ENCODE assay signal across 12 mouse cellular contexts in the genomic region with DNA sequence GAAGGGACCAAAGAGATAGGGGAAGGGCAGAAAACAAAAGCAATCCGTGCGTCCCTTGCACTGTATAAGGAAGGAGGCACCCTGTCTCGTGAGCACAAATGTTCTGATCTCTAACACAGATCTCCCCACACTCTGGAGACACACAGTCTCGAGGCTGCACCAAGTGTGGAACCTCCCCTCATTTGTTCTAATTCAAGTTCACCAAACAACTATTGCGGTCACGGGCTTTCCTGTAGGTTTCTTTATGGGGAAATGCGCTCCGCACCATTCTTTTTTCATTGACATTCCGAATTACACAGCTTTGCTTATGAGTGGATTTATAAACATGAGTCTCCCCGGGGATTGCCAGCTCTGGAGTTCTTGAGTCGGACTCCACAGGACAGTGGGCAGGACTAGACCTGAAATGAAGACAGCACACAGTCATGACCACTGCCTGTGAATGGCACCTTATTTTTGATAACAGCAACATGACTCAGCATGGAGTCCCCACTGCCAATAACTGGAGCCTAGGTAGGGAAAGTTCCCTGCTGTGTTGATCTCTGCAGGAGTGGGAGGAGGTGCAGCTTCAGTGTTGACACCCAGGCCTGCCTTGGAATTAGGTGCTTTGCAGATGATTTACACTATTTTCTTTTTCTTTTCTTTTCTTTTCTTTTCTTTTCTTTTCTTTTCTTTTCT. TPM values are rescaled to one million over a fixed set of nuclear protein-coding genes. Genes with fewer than 3 reads are reported as not detected.
DNase-seq lines count a peak whose midpoint lies in the region; ATAC-seq and TF ChIP-seq lines count a peak whose summit lies in the region.
"Had no signal": no experiment of that assay in that cellular context is flagged by ENCODE, and none has a peak within 500 bp of the region (broad histone marks: within the 10 kb centered on the region; RNA-seq: fewer than 3 reads in every experiment).

No protein-coding gene starts in this region.

- WGBS in heart, embryonic 12.5 days = 53% methylated on average over 11 of the region's 11 CpGs
- 51% methylated on average over 11 of the region's 11 CpGs for WGBS in liver, postnatal 0 days (ENCODE audit: insufficient replicate concordance)

- H3K9me3 ChIP-seq in heart, embryonic 12.5 days (replicated peaks) = no peaks in the 10 kb centered on the region
- no peaks in the 10 kb centered on the region for H3K9me3 ChIP-seq in liver, postnatal 0 days (ENCODE audit: low read length)
- H3K9me3 ChIP-seq: limb, embryonic 13.5 days had no signal

- H3K9ac ChIP-seq in heart, embryonic 12.5 days = no peak overlapping the region
- no peak overlapping the region for H3K9ac ChIP-seq in liver, postnatal 0 days (replicated peaks)
- H3K9ac ChIP-seq: limb, embryonic 13.5 days had no signal

- 0 out of 2 replicates have a peak, but pooled peaks have one; percentile 8 for TF ChIP-seq EP300 in liver, postnatal 0 days (IDR thresholded peaks at IDR 0.05; ENCODE audit: low read depth)

- intact Hi-C loops in heart, postnatal 14 days (cut with DNase I) = loop anchor here (5.0 kb wide), 1 partner anchor 126 kb away; no protein-coding TSS in a partner anchor

- peaks cover 13% of the 10 kb centered on the region for H3K36me3 ChIP-seq in heart, embryonic 12.5 days
- H3K36me3 ChIP-seq in liver, postnatal 0 days (replicated peaks; ENCODE audit: insufficient read depth, low read length) = peaks cover 6% of the 10 kb centered on the region

- H3K4me2 ChIP-seq in heart, embryonic 12.5 days = peak overlapping the region; percentile 11; the same call in 1 of the 2 replicates
- peak overlapping the region; percentile 35; the same call in 1 of the 2 replicates for H3K4me2 ChIP-seq in liver, postnatal 0 days (ENCODE audit: low read depth, low read length)
- H3K4me2 ChIP-seq: limb, embryonic 13.5 days had no signal

- H3K27me3 ChIP-seq in heart, embryonic 12.5 days (replicated peaks) = no peaks in the 10 kb centered on the region
- H3K27me3 ChIP-seq in liver, postnatal 0 days (ENCODE audit: insufficient read depth, low read length) = no peaks in the 10 kb centered on the region
- H3K27me3 ChIP-seq: limb, embryonic 13.5 days had no signal

- no peak overlapping the region for H3K4me3 ChIP-seq in heart, embryonic 12.5 days
- H3K4me3 ChIP-seq in liver, postnatal 0 days (ENCODE audit: low read depth, low read length) = no peak overlapping the region
- H3K4me3 ChIP-seq: limb, embryonic 13.5 days had no signal

- H3K27ac ChIP-seq in heart, embryonic 12.5 days (ENCODE audit: poor library complexity, severe bottlenecking) = no peak overlapping the region
- peak overlapping the region; percentile 52; the same call in 1 of the 2 replicates for H3K27ac ChIP-seq in liver, postnatal 0 days (ENCODE audit: low read depth)
- H3K27ac ChIP-seq: kidney, postnatal 0 days; limb, embryonic 13.5 days had no signal

- no peak for TF ChIP-seq CTCF in liver, postnatal 0 days (IDR thresholded peaks at IDR 0.05; ENCODE audit: low read depth)

- ATAC-seq in heart, embryonic 12.5 days (ENCODE audit: insufficient number of reproducible peaks, low FRiP score) = no peak
- ATAC-seq in erythroblast, adult 5-6 weeks (replicated peaks; ENCODE audit: low FRiP score, poor library complexity, severe bottlenecking) = peak; percentile 27; the same call in 1 of the 2 replicates
- ATAC-seq in liver, postnatal 0 days = peak; percentile 26

- H3K4me1 ChIP-seq in heart, embryonic 12.5 days (replicated peaks) = peaks cover 16% of the 10 kb centered on the region
- H3K4me1 ChIP-seq in liver, postnatal 0 days (ENCODE audit: insufficient read depth) = peaks cover 8% of the 10 kb centered on the region; the same call in 1 of the 2 replicates

- no peak for DNase-seq in heart, postnatal 14 days
- DNase-seq in 416B (ENCODE audit: low read depth) = peak; percentile 88
- DNase-seq in liver, postnatal 0 days = no peak
- no peak for DNase-seq in cerebellum, adult 9-11 months
- no peak for DNase-seq in frontal cortex, adult 2 months (ENCODE audit: extremely low spot score in 1 of 2, low spot score in 1 of 2)
- no peak for DNase-seq in left cerebral cortex, adult 9 months (ENCODE audit: low spot score in 2 of 2)
- DNase-seq: adrenal gland, postnatal 25 days; embryo, embryonic 11 days had no signal

RNA-seq across cellular contexts. Expression of a gene that starts 2.0 kb away (rescaled TPM):
- polyA plus RNA-seq in heart, embryonic 12.5 days (2016; fragmentation: Nextera tagmentation; extraction: Ambion mirVana) = 52.8 and 54.2 TPM in 2 replicates
- 10 to 100 TPM; 17.9 to 18.8 TPM for total RNA-seq in heart, postnatal 14 days (2021)
- 8.1 and 10.2 TPM in 2 replicates for total RNA-seq in erythroblast, adult 5-6 weeks (2015; ENCODE audit: low replicate concordance)
- total RNA-seq in erythroblast, adult 5-6 weeks (2017; ENCODE audit: low replicate concordance) = 9.5 and 20.1 TPM in 2 replicates
- 18.7 and 20.4 TPM in 2 replicates for polyA plus RNA-seq in liver, postnatal 0 days (2015; fragmentation: Nextera tagmentation; extraction: Ambion mirVana)
- polyA plus RNA-seq in frontal cortex, adult 2 months (2012; rRNA removed) = 39.8 and 43.5 TPM in 2 replicates

RNA-seq across cellular contexts. Expression of a gene that starts 17.3 kb away (rescaled TPM):
- 200 and 204 TPM in 2 replicates for polyA plus RNA-seq in heart, embryonic 12.5 days (2016; fragmentation: Nextera tagmentation; extraction: Ambion mirVana)
- 100 to 1,000 TPM; 728 to 730 TPM for total RNA-seq in heart, postnatal 14 days (2021)
- total RNA-seq in erythroblast, adult 5-6 weeks (2015; ENCODE audit: low replicate concordance) = 16.3 and 18.1 TPM in 2 replicates
- 28.4 and 29.0 TPM in 2 replicates for total RNA-seq in erythroblast, adult 5-6 weeks (2017; ENCODE audit: low replicate concordance)
- 99.7 and 102 TPM in 2 replicates for polyA plus RNA-seq in liver, postnatal 0 days (2015; fragmentation: Nextera tagmentation; extraction: Ambion mirVana)
- polyA plus RNA-seq in frontal cortex, adult 2 months (2012; rRNA removed) = 102 and 127 TPM in 2 replicates

RNA-seq across cellular contexts. Expression of a gene that starts 40.2 kb away (rescaled TPM):
- 4.8 and 5.1 TPM in 2 replicates for polyA plus RNA-seq in heart, embryonic 12.5 days (2016; fragmentation: Nextera tagmentation; extraction: Ambion mirVana)
- total RNA-seq in heart, postnatal 14 days (2021) = 1 to 10 TPM; 7.7 to 9.0 TPM
- 2.5 and 5.2 TPM in 2 replicates for total RNA-seq in erythroblast, adult 5-6 weeks (2015; ENCODE audit: low replicate concordance)
- total RNA-seq in erythroblast, adult 5-6 weeks (2017; ENCODE audit: low replicate concordance) = 1.4 and 3.7 TPM in 2 replicates
- 1.6 and 1.9 TPM in 2 replicates for polyA plus RNA-seq in liver, postnatal 0 days (2015; fragmentation: Nextera tagmentation; extraction: Ambion mirVana)
- 3.6 and 3.9 TPM in 2 replicates for polyA plus RNA-seq in frontal cortex, adult 2 months (2012; rRNA removed)
